Mouse (Mus musculus): ENCODE measurements around the gene Akap9.
"Not testable (repeated sequence)": the region's sequence is repeated elsewhere in the genome, so short reads cannot be mapped to it uniquely, and the experiment has no call there.

Gene Akap9

DNA sequence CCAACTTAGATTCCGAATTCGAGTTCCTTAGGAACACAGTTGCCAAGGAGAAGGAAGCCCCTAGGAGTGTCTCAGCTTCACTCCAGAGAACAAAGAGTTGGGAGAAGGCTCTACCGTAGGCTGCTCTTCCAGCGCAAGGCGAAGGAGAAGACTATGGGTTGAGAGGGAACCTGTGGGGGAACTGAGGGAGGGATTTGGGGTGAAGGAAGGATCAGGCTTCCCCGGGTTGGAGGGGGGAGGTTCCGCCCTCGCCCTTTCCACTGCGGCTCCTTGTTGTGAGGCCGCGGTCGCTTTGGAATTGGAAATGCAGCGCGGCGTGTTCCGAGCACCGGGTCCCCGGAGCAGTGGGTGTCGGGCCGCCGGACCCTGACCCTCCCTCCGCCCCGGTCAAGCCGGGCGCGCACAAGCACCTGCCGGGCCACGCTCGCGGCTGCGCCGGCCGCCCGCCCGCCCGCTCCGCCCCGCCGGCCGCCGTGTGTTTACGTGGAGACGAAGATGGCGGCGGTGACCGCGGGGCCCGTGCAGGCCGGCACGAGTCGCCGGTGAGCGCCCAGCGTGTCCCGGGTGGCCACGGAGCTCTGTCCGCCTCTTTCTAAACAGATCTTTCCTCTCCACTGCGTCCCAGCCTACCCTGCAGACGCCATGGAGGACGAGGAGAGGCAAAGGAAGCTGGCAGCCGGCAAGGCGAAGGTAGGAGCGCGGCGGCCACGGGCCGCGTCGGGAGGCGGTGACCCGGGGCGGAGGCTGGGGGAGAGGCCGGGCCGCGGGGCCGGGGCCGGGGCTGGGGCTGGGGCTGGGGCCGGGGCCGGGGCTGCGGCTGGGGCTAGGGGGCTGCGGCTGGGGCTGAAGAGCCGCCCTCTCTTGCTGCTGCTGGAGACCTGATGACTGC, at the start of gene Akap9:
Akap9 (plus strand) TSS at position 254 of the 889 bp plus-strand sequence.
- peak; percentile 39 for DNase-seq (ENCODE audit: low read depth, low spot score)

DNA sequence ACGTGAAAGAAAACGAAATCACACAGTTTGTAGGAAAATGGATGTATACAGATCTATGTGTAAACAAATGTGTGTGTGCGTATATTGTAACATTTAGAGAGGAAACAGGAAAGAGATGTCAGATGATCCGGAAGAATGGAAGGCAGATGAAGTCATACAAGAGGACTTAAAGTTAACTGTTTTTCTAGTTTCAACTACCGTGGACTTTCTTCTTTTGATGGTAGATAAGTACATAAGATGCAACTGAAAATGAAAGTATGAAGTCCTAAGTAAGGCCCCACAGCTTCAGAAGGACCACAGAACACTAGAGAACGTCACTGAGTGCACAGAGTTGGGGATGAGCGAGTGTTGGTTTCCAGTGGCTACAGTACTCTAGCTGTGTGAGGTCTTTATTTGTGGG, 41.0 kb upstream of the Akap9 start:
- not testable (repeated sequence) for DNase-seq (ENCODE audit: low read depth, low spot score)

DNA sequence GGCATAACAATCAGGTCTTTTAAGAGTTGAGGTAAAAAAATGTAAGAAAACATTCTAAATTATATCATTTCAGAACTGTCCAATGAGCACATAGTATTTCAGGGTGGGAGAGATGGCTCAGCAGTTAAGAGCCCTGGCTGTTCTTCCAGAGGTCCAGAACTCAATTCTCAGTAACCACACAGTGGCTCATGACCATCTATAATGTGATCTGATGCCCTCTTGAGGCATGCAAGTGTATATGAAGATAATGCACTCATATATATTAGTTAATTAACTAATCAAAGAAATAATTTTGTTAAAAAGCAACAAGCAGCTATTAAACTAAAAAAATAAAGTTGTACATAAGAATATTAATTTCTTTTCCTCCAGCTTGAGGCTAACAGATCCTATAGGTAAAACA, 38.7 kb upstream of the Akap9 start:
- no peak for DNase-seq (ENCODE audit: low read depth, low spot score)

DNA sequence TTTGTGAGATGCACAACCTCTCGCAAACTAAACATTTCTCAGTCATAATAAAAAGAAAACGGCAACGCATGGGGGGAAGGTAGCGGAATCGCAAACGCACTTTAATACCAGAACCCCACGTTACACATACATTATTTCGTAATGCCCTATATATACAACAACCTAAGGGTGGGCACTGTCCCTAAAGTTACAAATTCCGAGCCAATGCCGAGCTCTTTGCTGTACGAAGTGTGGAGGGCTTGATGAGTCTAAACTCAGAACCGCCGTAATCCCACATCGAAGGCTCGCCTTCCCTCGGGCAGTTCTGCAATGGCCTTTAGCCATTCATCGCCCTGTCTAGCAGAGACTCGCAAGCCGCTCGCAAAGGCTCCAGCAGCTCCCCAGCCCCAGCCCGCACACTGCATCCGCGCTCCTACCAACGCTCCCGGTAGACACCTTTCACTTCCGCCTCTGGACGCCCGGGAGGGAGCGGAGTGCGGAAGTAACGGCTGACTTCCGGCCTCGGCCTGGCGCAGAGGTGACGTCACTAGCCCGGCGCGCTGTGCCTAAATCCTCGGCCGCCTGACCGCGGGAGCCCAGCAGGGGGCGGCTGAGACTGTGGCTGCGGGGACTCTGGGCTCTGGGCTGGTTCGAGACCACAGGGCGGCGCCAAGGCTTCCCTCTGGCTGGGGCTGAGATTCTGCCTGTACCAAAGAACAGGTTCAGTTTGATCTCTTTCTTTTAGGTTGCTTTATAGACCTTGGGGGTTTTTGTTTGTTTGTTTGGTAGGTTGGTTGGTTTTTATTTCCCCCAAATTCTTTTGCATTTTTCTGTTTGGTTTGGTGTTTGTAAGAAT, 34.2 kb upstream of the Akap9 start, which contains the start of gene Mterf1a:
Mterf1a (minus strand) TSS at position 475 of the 835 bp plus-strand sequence.
- DNase-seq (ENCODE audit: low read depth, low spot score) = not testable (repeated sequence)

DNA sequence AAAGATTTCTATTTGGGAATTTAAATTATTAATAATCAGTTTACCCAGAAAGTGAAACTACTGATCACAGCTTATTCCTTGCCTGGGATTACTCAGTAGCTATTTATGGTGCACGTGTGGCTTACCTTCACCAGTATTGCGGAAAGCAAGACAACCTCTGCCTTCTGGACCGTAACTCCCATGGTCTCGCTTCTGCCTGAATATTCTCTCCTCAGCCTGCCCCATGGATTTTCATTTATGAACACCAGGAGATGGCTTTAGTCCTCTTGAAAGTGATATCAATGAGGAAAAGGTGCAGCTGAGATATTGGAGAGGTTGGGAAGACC, 33.6 kb upstream of the Akap9 start:
- not testable (repeated sequence) for DNase-seq (ENCODE audit: low read depth, low spot score)

DNA sequence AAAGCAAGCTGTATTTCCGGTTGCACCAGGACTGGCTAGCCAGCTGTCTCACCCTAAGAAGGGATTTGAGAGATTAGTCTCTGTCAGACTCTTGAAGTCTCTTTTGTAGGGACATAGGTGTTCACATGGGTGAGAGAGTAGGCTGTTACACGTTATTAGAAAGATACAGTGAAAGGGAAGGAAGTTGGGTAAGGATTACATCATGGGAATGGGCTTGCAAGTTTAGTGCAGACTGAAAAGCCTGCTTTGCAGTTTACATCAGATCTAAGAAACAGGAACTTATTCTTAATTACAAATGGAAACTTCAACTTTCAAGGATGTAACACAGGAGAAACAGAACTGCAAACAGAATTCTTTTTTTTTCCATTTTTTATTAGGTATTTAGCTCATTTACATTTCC, 22.4 kb upstream of the Akap9 start:
- no peak for DNase-seq (ENCODE audit: low read depth, low spot score)

DNA sequence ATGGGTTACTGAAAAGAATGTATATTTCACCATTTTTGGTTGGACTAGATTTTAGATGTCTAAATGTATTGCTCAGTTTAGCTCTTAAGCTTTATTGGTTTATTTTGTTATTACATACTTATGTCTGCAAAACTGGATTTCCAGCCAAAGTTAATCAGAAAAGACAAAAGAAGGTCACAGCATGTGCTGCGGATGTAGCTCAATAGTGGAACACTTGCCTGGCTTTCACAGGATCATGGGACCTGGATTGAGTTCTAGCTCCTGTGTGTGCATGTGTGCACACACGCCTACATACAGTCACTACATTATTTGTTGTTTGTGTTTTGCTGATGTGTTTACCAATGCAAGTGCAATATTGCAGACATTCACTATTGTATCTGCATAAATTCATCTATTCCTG, 5.5 kb upstream of the Akap9 start:
- no peak for DNase-seq (ENCODE audit: low read depth, low spot score)

DNA sequence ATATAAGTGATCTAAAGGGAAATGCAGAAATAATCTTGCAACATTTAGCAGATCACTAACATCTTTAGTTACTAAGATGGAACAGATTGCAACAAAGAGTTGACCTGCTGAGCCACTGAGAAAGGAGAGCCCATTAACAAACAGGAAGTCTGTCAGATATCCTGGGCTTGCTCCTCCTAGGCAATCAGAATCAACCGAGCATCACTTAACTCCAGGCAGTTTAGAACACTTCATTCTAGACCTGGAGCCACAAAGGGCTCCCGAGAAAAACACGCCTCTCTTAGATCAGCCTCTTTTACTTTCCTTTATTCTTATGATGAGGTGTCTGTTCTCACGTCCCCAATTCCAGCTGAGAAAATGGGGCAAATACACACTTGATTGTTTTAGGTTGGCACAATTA, 1.2 kb upstream of the Akap9 start:
- no peak for DNase-seq (ENCODE audit: low read depth, low spot score)

DNA sequence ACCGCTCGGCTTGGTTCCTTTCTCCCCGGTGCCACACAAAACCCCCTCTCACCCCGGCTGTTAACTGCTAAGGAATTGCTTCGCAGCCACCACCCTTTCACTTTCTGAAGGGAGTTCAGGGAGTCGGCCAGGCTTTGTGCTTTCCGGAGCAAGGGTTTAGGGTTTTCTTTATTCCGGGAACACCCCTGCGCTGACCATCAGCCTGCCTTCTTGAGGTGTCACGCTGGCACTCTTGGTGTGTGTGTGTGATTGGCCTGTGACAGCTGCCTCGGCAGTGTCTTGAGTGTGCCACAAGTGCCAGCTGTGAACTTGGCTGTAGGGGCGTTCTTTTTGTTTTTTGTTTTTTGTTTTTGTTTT, 814 bp downstream of the Akap9 start:
- DNase-seq (ENCODE audit: low read depth, low spot score) = no peak

DNA sequence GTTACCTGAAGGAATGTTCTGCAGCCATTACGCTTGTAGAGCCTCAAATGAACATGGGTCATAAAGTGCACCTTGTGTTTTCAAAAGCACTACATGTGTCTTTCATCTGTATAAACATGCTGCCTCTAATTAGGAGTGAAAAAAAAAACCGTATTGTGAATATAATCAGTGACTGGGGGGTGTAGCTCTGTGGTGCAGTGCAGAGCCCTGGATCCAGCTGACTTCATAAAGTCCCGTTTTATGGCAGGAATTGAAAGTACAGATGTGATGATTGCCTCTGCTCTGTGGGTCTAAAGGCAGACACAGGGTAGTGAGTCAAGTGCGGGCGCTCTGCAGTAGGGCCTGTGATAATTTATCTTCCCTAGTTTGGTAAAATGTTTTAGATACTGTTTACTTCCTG, 2.9 kb downstream of the Akap9 start:
- no peak for DNase-seq (ENCODE audit: low read depth, low spot score)

DNA sequence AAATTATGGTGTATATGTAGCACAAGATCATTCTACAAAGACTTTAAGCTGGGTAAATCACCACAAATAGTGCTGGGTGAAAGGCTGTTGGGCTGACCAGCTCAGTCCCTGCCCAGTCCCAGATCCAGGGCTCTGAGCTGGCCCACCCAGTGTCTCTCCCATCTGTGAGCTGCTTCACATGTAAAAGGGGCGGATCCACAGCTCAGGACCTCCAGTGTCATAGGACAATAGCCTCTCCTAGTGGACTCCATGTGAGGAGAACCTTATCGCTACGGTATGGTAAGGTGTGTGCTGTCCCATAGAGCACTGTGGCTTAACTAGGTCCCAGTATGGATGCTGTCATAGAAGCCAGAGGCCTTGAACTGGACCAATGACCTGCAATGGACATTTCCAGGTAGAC, 3.8 kb downstream of the Akap9 start:
- DNase-seq (ENCODE audit: low read depth, low spot score) = no peak

DNA sequence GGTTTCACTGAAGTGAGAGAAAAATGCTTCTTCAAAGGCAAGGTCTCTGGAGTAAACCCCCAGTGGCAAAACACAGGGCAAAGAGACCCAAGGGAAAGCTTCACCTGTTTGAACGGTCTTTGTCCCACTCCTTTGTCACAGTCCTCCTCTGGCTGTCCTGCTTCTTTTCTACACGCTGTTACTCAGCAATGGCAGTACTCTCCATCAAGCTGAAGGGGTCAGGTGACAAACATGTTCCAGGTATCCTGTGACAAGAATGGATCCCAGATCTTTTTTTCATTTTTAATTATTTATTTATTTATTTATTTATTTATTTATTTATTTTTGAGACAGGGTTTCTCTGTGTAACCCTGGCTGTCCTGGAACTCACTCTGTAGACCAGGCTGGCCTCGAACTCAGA, 5.7 kb downstream of the Akap9 start:
- no peak for DNase-seq (ENCODE audit: low read depth, low spot score)

DNA sequence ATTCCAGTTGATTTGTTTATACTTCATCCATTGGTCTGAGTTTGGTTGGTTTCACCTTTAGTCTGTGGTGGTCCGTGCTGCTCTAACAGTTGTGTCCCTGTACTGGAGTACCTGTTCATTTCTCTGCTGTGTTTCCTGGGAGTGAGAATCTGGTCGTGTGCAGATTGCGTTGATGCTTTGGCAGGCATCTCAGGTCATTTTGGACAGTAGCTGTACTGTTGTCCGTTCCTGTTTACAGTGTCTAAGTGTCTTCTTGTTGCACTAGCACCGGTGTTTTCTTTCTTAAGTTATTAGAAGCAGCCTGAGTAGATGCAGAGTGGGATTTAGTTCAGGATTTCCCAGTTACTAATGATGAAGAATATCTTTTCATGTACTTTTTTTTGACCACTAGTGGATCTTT, 7.4 kb downstream of the Akap9 start:
- no peak for DNase-seq (ENCODE audit: low read depth, low spot score)

DNA sequence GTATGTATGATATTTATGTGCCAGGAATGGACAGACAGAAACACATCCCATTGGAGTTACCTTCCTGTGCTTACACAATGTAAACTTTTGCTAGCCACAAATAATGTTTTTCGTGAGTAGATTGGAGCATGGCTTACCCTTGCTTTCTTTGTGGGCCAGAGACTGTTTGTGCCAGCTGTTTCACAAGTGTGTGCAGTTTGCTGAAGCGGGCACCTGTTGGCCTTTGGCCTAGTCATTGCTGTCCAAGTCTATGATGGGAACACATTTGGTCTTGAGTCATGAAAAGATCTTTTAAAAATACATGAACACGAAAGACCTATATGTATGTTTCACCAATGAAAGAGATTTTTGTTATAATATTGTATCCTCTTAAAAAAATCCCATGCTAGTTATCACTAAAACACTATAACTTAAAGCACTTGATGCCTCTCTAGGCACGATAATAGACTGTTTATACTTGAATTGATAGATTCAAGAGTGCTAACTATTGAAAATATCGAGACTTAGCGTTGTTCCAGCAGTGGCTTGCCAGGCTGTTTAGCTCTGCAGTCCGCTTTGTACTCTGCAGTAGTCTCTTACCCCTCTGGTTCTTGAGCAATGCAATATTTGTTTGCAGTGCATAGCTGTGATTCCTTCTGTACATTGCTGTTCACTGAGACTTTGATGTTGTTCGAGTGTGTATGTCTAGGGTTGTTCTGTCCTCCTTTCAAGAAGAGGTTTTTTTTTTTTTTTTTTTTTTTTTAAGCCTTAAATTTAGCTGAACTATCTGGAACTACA, 8.1 kb downstream of the Akap9 start:
- no peak for DNase-seq (ENCODE audit: low read depth, low spot score)

DNA sequence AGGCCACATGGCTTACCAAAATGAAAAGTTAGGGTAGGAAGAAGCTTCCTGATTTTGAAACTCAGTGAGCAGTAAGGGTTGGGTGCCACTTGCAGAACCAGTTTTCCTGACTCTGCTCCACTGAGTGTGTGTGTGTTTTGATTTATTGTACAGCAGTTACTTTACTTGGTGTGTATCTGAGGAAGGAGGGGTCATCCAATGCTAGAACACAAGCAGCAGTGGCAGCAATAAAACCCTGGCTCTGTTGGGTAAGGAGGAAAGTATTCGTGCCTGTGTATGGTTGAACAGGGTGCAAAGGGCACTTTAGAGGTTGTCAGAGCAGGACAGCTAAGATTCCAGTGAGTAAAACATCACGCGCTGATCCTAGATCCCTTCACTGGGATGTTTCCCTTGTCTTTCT, 11.1 kb downstream of the Akap9 start:
- no peak for DNase-seq (ENCODE audit: low read depth, low spot score)

DNA sequence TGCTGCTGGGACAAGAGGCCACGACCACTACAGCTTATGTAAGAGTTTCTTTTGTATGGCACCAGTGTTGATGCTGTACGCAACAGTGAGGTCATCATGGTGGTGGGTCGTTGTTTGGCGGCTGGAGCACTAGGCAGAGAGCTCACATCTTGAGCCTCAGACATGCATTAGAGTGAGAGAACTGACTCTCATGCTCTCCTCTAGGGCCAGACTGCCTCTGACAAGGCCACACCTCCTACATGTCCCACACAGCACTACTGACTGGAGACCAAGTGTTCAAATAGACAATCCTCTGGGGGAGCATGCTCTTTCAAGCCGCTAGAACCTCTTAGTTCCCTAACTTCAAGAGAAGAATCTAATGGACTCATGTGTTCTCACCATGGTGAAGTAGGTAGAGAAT, 11.5 kb downstream of the Akap9 start:
- DNase-seq (ENCODE audit: low read depth, low spot score) = no peak

DNA sequence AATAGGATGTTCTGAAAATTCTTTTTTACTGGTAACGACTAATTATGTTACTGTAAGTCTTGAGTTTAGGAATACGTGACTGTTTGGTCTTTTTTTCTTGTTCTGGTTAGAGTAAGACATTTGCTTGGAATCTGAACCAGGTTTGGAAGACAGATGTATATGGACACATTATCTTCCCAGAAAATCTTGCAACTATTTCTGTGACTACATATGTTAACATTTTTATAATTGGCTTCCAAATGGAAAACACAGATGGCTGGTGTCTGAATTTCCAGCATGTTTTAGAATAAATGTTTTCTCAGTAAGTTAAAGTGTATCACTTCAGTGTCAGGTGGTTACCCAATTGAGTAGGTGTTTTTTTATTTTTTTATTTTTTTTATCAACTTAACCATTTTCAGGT, 13.4 kb downstream of the Akap9 start:
- DNase-seq (ENCODE audit: low read depth, low spot score) = no peak

DNA sequence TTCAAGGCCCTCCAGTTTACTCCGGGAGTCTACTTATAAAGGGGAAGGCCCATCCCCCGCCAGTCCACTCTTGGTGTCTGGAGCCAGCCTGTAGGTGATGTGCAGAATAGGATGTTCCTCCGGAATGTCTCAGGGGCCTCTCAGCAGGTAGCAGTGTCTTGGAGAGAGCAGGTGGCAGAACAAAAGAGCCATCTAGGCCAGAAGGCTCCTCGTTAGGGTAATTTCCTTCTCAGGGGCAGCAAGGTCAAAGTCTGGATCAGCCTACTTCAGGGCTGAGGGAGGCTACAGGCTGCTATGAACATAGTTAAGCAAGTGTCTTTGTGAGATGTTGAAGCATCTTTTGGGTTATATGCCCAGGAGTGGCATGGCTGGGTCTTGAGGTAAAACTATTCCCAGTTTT, 15.3 kb downstream of the Akap9 start:
- not testable (repeated sequence) for DNase-seq (ENCODE audit: low read depth, low spot score)

DNA sequence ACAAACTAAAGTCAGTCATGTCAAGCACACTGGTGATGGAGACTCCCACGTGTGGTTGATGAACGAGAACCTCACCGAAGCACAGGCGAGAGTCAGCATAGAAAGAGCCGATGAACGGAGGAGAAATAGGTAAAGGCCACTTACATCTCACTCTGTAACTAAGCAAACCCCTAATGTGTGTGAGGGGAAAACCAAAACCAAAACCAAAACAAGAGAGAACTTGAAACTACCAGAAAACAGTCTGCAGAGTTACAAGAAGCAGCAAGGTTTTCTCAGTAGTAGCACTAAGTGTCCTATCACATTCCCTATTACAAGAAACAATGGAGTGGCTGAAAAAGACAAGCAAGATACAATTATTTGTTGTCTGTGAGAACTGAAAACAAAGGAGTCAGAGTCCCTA, 24.6 kb downstream of the Akap9 start:
- no peak for DNase-seq (ENCODE audit: low read depth, low spot score)

DNA sequence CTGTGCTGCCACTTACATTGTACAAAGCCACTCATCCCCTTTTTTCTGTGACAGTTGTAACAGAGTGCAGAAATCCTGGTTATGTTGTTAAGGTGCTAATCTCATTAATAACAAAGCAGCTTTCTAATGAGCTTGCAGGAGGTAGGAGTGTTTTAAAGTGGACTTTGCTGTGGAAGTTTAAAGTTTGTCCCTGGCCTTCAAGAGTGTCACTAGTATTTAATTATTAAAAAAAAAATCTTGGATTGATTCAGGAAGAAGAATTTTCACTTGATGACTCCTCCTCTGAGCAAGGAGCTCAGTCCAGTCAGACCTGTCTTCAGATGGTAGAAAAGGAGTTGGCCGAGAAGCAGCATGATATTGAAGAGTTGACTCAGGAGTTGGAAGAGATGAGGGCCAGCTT, 26.7 kb downstream of the Akap9 start:
- no peak for DNase-seq (ENCODE audit: low read depth, low spot score)

DNA sequence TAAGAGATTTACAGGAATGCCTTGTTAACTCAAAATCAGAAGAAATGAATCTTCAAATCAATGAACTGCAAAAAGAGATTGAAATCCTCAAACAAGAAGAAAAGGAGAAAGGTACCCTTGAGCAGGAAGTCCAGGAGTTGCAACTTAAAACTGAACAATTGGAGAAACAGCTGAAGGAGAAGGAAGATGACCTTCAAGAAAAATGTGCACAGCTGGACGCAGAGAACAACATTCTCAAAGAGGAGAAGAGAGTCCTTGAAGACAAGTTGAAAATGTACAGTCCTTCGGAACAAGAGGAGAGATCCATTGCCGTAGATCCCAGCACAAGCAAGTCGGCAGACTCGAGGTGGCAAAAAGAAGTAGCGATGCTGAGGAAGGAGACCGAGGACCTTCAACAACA, 33.4 kb downstream of the Akap9 start:
- DNase-seq (ENCODE audit: low read depth, low spot score) = no peak

DNA sequence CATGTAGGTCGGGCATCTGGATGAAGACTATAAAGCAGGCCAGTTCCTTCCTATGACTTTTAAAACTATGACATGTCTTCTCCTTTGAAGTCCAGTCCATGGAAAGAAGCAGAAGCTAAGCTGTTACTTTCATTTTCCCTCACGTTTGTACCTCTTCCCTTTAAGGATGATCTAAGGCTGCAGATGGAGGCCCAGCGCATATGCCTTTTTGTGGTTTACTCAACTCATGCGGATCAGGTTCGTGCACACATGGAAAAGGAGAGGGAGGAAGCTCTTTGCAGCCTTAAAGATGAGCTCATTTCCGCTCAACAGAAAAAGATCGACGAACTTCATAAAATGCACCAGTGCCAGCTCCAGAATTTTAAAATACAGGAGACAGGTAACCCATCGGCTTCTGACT, 40.6 kb downstream of the Akap9 start:
- no peak for DNase-seq (ENCODE audit: low read depth, low spot score)

All from retina, postnatal 7 days (tissue).